Mouse (Mus musculus): ENCODE measurements around the gene Glis3. TPM values are rescaled to one million over a fixed set of nuclear protein-coding genes. Genes with fewer than 3 reads are reported as not detected.

The Glis3 gene
- 0.56 TPM for polyA plus RNA-seq (2014; fragmentation: Illumina TruSeq; extraction: RNeasy Lipid Tissue Mini Kit (QIAGEN cat#74804); ENCODE audit: low read depth, low replicate concordance)

DNA sequence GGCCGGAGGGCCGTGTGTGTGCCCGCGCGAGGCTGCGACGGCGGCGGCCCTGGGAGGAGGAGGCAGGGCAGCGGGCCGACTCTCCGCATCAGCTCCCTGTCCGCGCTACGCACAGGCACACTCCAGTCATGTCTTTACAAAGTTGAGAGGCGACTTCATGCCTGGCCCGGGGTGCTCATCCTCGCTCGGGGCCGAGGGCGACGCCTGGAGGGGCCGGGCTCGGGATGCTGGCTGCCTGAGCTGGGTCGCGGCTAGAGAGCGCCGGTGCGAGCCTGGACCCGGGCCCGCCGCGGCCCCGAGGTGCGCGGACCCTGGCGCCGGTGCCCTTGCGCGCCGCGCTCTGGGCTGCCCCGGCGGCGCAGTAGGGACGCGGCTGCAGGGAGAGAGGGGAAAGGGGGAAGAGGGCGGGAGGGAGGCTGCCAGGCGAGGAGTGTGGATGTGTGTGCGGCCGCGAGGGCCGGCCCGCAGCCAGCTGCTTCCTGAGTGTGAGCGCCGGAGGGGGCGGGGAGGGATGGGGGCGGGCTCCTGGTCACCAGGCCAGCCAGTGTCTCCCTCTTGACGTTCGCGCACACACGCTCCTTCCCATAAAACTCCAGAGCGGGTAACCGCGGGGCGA lies at the start of gene Glis3:
Glis3 (minus strand) TSS at position 302 of the 616 bp plus-strand sequence.

Other genes with a start within 250 kb of the Glis3 start
- gene Slc1a1, start 155.0 kb upstream of the Glis3 start, polyA plus RNA-seq (2014; fragmentation: Illumina TruSeq; extraction: RNeasy Lipid Tissue Mini Kit (QIAGEN cat#74804); ENCODE audit: low read depth, low replicate concordance) = 0.34 TPM

All from liver, adult 10 weeks (tissue).